ENCODE assay signal across 9 mouse cellular contexts in the genomic region with DNA sequence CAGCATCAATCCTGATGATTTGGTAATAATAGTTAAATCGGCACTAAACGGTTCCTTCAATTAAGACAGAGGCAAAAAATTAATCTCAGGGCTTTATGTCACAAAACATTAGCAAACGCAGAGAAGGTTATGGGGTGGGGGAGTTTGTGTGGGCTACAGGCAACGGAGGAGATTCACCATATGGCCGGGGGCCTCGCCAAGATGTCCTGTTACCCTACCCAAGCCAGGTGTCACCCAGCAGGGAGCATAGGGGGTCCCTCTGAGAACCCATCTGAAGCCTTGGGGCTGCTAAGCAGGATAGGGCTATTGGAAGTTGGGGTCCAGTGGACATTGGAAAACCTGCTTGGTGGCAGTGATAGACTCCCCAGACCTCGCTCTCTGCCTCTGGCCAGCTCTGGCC. TPM values are rescaled to one million over a fixed set of nuclear protein-coding genes. Genes with fewer than 3 reads are reported as not detected.
DNase-seq lines count a peak whose midpoint lies in the region; ATAC-seq and TF ChIP-seq lines count a peak whose summit lies in the region.
"Had no signal": no experiment of that assay in that cellular context is flagged by ENCODE, and none has a peak within 500 bp of the region (broad histone marks: within the 10 kb centered on the region; RNA-seq: fewer than 3 reads in every experiment).

No protein-coding gene starts in this region.

- peak; percentile 77 to 86 for DNase-seq in cerebellum, postnatal 14 days
- DNase-seq in cerebellum, adult 8-10 months = no peak
- DNase-seq in liver, adult 2 months (ENCODE audit: extremely low read depth, low read depth, low spot score) = no peak
- DNase-seq in liver = no peak
- no peak for DNase-seq in limb, embryonic 10.5 days (ENCODE audit: low spot score)

- peak overlapping the region; percentile 39 for H3K27ac ChIP-seq in liver, adult 2 months (replicated peaks; ENCODE audit: insufficient read depth, low read depth, low read length)
- H3K27ac ChIP-seq in limb, embryonic 10.5 days = peak overlapping the region; percentile 75
- peak overlapping the region; percentile 87 for H3K27ac ChIP-seq in neural tube, embryonic 15.5 days (replicated peaks)

- no peak overlapping the region for H3K9ac ChIP-seq in liver, adult 2 months (ENCODE audit: low read depth, low read length)
- no peak overlapping the region for H3K9ac ChIP-seq in neural tube, embryonic 15.5 days (replicated peaks)

- TF ChIP-seq CTCF in liver, adult 2 months (IDR thresholded peaks at IDR 0.05; ENCODE audit: low read depth, low read length) = no peak

- H3K4me1 ChIP-seq in liver, adult 2 months (ENCODE audit: control insufficient read depth, insufficient read depth, low read length) = peaks cover 14% of the 10 kb centered on the region
- H3K4me1 ChIP-seq in limb, embryonic 10.5 days = peaks cover 36% of the 10 kb centered on the region
- H3K4me1 ChIP-seq in neural tube, embryonic 15.5 days = peaks cover 41% of the 10 kb centered on the region

- no peaks in the 10 kb centered on the region for H3K36me3 ChIP-seq in liver, adult 2 months (ENCODE audit: control insufficient read depth, insufficient read depth, low read length)
- H3K36me3 ChIP-seq in limb, embryonic 10.5 days = peaks cover 100% of the 10 kb centered on the region
- peaks cover 68% of the 10 kb centered on the region for H3K36me3 ChIP-seq in neural tube, embryonic 15.5 days

- no peak overlapping the region for H3K4me3 ChIP-seq in liver, adult 2 months (ENCODE audit: insufficient read depth, low read depth, low read length)
- H3K4me3 ChIP-seq in limb, embryonic 10.5 days = no peak overlapping the region
- no peak overlapping the region for H3K4me3 ChIP-seq in neural tube, embryonic 15.5 days (replicated peaks)

- WGBS in liver, adult 2 months = 78% methylated on average over 7 of the region's 7 CpGs
- 89% methylated on average over 7 of the region's 7 CpGs for WGBS in limb, embryonic 10.5 days
- 30% methylated on average over 7 of the region's 7 CpGs for WGBS in neural tube, embryonic 15.5 days

- no peak; the same call in 1 of the 2 replicates for ATAC-seq in neural tube, embryonic 15.5 days (ENCODE audit: low FRiP score)
- ATAC-seq in granulocyte monocyte progenitor cell, adult 5-6 weeks (replicated peaks; ENCODE audit: poor library complexity, severe bottlenecking) = no peak
- ATAC-seq in monocyte, adult 5-6 weeks (replicated peaks; ENCODE audit: insufficient number of reproducible peaks, low FRiP score, low TSS enrichment, poor library complexity, severe bottlenecking) = no peak
- ATAC-seq: Patski had no signal

- TF ChIP-seq POLR2A in liver, adult 2 months (IDR thresholded peaks at IDR 0.05; ENCODE audit: extremely low read depth, insufficient read depth, low read length) = no peak

- peak overlapping the region; percentile 29; the same call in 1 of the 2 replicates for H3K4me2 ChIP-seq in neural tube, embryonic 15.5 days

- no peaks in the 10 kb centered on the region for H3K27me3 ChIP-seq in liver, adult 2 months (ENCODE audit: control insufficient read depth, insufficient read depth, low read length)
- no peaks in the 10 kb centered on the region for H3K27me3 ChIP-seq in limb, embryonic 10.5 days (ENCODE audit: low read depth, poor library complexity, severe bottlenecking)
- 0 out of 2 replicates have a peak, but pooled peaks cover 3% of the 10 kb centered on the region for H3K27me3 ChIP-seq in neural tube, embryonic 15.5 days (replicated peaks)
- H3K27me3 ChIP-seq: Patski had no signal

- H3K9me3 ChIP-seq in limb, embryonic 10.5 days (replicated peaks) = no peaks in the 10 kb centered on the region
- H3K9me3 ChIP-seq in neural tube, embryonic 15.5 days (replicated peaks) = no peaks in the 10 kb centered on the region

- no peaks in the 10 kb centered on the region for H3K79me2 ChIP-seq in liver, adult 2 months (ENCODE audit: control insufficient read depth, insufficient read depth, low read length)

RNA-seq across cellular contexts. Expression of a gene that starts 48.0 kb away (rescaled TPM):
- 1.2 and 1.5 TPM in 2 replicates for total RNA-seq in liver, adult 2 months (2014; rRNA removed)
- 3.4 and 3.5 TPM in 2 replicates for polyA plus RNA-seq in liver, adult 2 months (2012; rRNA removed)
- polyA plus RNA-seq in limb, embryonic 10.5 days (2016; fragmentation: Nextera tagmentation; extraction: Ambion mirVana) = 19.9 and 20.3 TPM in 2 replicates
- 8.7 and 10.4 TPM in 2 replicates for polyA plus RNA-seq in neural tube, embryonic 15.5 days (2015; fragmentation: Nextera tagmentation; extraction: Ambion mirVana)
- 22.5 and 22.9 TPM in 2 replicates for total RNA-seq in granulocyte monocyte progenitor cell, adult 5-6 weeks (2014; fragmentation: Nextera tagmentation)
- 4.7 and 5.9 TPM in 2 replicates for total RNA-seq in granulocyte monocyte progenitor cell, adult 5-6 weeks (2017)
- total RNA-seq in monocyte, adult 5-6 weeks (2017) = 0.68 to 0.85 TPM (median 0.76 TPM) in 3 replicates

Comparison
In these comparisons a context has a peak if more than half of its experiments do, and no peak if none do; other contexts are left out.
1. DNase-seq: peak in cerebellum, postnatal 14 days (2 of 2); none in cerebellum, adult 8-10 months (single experiment), liver, adult 2 months (single experiment), liver (single experiment) and limb, embryonic 10.5 days (single experiment).
2. Peak in every context shown above with its lines, with median percentiles within 50 percentile points of each other: H3K27ac ChIP-seq.